Comparison of ENCODE assay signal across 15 mouse cellular contexts in the genomic region with DNA sequence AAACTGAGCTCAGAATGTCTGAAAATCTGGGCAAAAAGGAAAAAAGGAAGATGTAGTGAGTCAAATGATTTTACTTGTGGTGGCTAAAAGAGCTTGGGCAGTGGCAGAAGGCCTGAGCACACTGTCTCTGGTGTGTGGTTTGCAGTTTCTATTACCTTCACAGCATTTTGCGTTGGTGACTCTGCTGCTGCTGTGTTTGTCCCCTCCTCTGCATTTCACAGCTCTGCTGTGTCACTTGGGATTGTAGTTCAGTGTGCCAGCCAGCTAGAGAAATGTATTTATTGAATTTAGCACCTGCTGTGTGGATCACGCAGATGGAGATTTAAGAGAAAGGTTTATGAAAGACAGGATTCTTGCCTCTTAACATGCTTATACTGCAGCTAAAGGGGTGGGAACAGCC. TPM values are rescaled to one million over a fixed set of nuclear protein-coding genes. Genes with fewer than 3 reads are reported as not detected.
A peak's percentile ranks its signal among the peaks of the same experiment; 100 is the strongest.
DNase-seq lines count a peak whose midpoint lies in the region.
"Had no signal": no experiment of that assay in that cellular context is flagged by ENCODE, and none has a peak within 500 bp of the region (broad histone marks: within the 10 kb centered on the region; RNA-seq: fewer than 3 reads in every experiment).

No protein-coding gene starts in this region.

- peak; percentile 18 for DNase-seq in layer of hippocampus, adult 9-11 months
- DNase-seq in layer of hippocampus, adult 9-10 months (ENCODE audit: low spot score): no peak
- DNase-seq in right cerebral cortex, postnatal 25 days: peak; percentile 9
- no peak for DNase-seq in right cerebral cortex, postnatal 10 days (ENCODE audit: low spot score in 2 of 2)
- DNase-seq in telencephalon, adult 2 months (ENCODE audit: low read depth, low spot score): peak; percentile 28
- DNase-seq in gastrocnemius, postnatal 4 days (ENCODE audit: low spot score in 2 of 2): no peak
- DNase-seq: adrenal gland, adult 2 months; adrenal gland, postnatal 14 days; cerebellum, adult 11-12 months; cerebellum, adult 8-10 months; cerebellum, postnatal 10 days; cerebellum, postnatal 36 days; embryo, embryonic 11 days; gastrocnemius, adult 2 months; gastrocnemius, postnatal 14 days had no signal

RNA-seq across cellular contexts. Expression of a gene that starts 1.8 kb away (rescaled TPM):
- total RNA-seq in gastrocnemius, postnatal 4 days (2021): 100 to 1,000 TPM; 163 to 168 TPM

Comparison
In these comparisons a context has a peak if more than half of its experiments do, and no peak if none do; other contexts are left out.
1. DNase-seq: peak in layer of hippocampus, adult 9-11 months (single experiment), right cerebral cortex, postnatal 25 days (single experiment) and telencephalon, adult 2 months (single experiment); none in layer of hippocampus, adult 9-10 months (single experiment), right cerebral cortex, postnatal 10 days (0 of 2) and gastrocnemius, postnatal 4 days (0 of 2).